Mouse (Mus musculus): Measurements from ENCODE around the gene Sdk1.

DNA sequence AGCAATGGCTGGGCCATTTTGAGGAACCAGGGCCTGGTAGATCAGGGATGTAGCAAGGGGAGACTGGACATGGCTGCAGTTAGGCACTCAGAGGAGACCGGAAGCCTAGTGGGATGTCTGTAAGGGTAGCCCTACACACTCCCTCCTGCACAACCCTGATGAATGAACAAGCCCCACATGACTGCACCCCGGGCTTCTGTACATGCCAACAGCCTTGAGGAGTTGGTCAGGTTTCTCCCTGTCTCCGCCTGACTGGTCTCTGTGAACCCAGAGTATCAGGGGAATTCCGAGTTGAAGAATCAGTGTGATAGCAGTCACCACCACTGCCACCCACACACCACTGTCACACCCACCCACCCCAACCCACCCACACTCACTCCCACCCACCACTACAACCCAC lies 922.2 kb downstream of the Sdk1 start:
- TF ChIP-seq CTCF (IDR thresholded peaks at IDR 0.05; ENCODE audit: low read depth, low read length) (no peak), EP300 (IDR thresholded peaks at IDR 0.05; ENCODE audit: insufficient read depth, low read depth, low read length) (no peak)
